Mouse (Mus musculus) liver, embryonic 13.5 days (tissue): ENCODE results near the gene Adam22. TPM values are rescaled to one million over a fixed set of nuclear protein-coding genes. Genes with fewer than 3 reads are reported as not detected.

Source experiments
- ATAC-seq: fragments of 200-750 bp; cut with Nextera tagmentation; 2 replicates; pipeline ENCODE4 v1.8.0; 2017; ENCODE audit warnings: low read depth, mild to moderate bottlenecking, moderate number of reproducible peaks, moderate library complexity
- DNase-seq: peaks from one replicate; pipeline ENCODE4 v3.0.0; 2022
- H3K27ac ChIP-seq: fragments of 300-500 bp; sonication (generic); 2 replicates; pipeline ENCODE4 v1.5.1; 2015; ENCODE audit warnings: moderate library complexity, mild to moderate bottlenecking, inconsistent platforms
- H3K27me3 ChIP-seq: fragments of 300-500 bp; sonication (generic); 2 replicates; pipeline ENCODE4 v1.6.1; 2015; ENCODE audit warnings: mild to moderate bottlenecking, inconsistent platforms
- H3K36me3 ChIP-seq: fragments of 300-500 bp; sonication (generic); 2 replicates; pipeline ENCODE4 v1.6.1; 2015; ENCODE audit warnings: mild to moderate bottlenecking, inconsistent platforms
- H3K4me1 ChIP-seq: fragments of 300-500 bp; sonication (generic); replicated peaks from 2 replicates; pipeline ENCODE4 v1.6.1; 2015; ENCODE audit warnings: inconsistent platforms
- H3K4me2 ChIP-seq: fragments of 300-500 bp; sonication (generic); 2 replicates; pipeline ENCODE4 v1.6.1; 2015; ENCODE audit warnings: inconsistent platforms, mild to moderate bottlenecking, moderate library complexity
- H3K4me3 ChIP-seq: fragments of 300-500 bp; sonication (generic); replicated peaks from 2 replicates; pipeline ENCODE4 v1.5.1; 2015; ENCODE audit warnings: mild to moderate bottlenecking, inconsistent platforms
- H3K9ac ChIP-seq: fragments of 300-500 bp; sonication (generic); 2 replicates; pipeline ENCODE4 v1.6.1; 2015; ENCODE audit warnings: mild to moderate bottlenecking, inconsistent platforms
- H3K9me3 ChIP-seq: fragments of 300-500 bp; sonication (generic); replicated peaks from 2 replicates; pipeline ENCODE4 v1.6.1; 2016; ENCODE audit warnings: inconsistent platforms
- WGBS: fragments of 180-500 bp; shearing (Covaris S2); methylation state at CpG from one replicate; pipeline ENCODE4 v1.1.7; 2015; ENCODE audit not compliant: insufficient replicate concordance; 5-methylcytosine and 5-hydroxymethylcytosine counted together
- polyA plus RNA-seq: library from polyadenylated mRNA; unstranded; fragments of >200 nt; fragmentation: Nextera tagmentation; extraction: Ambion mirVana; gene quantifications from 2 replicates; pipeline ENCODE4 v1.2.1, GENCODE M21; 2015

Adam22 gene
- polyA plus RNA-seq: 0.40 and 0.68 TPM in 2 replicates

GRCm38 (mm10) chr5:8367614-8368327, at the start of gene Adam22:
Gene Adam22, minus strand, starts transcription at chr5:8368160.
- 0 out of 2 replicates have a peak, but pooled peaks have one; percentile 26 for ATAC-seq
- peak; percentile 11 for DNase-seq
- Histone ChIP-seq H3K27ac (no peak within 1 kb of the TSS), H3K4me2 (peak within 1 kb of the TSS; percentile 67), H3K4me3 (peak within 1 kb of the TSS; percentile 55), H3K9ac (peak within 1 kb of the TSS; percentile 22; the same call in 1 of the 2 replicates), H3K4me1 (no peaks in the 10 kb centered on the region), H3K36me3 (no peaks in the 10 kb centered on the region), H3K9me3 (no peaks in the 10 kb centered on the region), H3K27me3 (peaks cover 37% of the 10 kb centered on the region)
- WGBS: 2% methylated on average over 54 of the region's 55 CpGs

- H3K27me3 ChIP-seq: no peaks in the 10 kb centered on the region
- H3K4me3 ChIP-seq: no peak overlapping the region
- ATAC-seq (no peak), DNase-seq (no peak)
- no peak overlapping the region for H3K9ac ChIP-seq
- H3K4me2 ChIP-seq: no peak overlapping the region
- H3K4me1 ChIP-seq: peaks cover 29% of the 10 kb centered on the region
- no peak overlapping the region for H3K27ac ChIP-seq
- H3K9me3 ChIP-seq: no peaks in the 10 kb centered on the region
- H3K36me3 ChIP-seq: peaks cover 70% of the 10 kb centered on the region
- WGBS: 31% methylated on average over 1 of the region's 1 CpGs
Observed at GRCm38 (mm10) chr5:8417443-8417842, 49.5 kb upstream of the Adam22 start.

GRCm38 (mm10) chr5:8416683-8417413, 48.9 kb upstream of the Adam22 start:
- WGBS: 73% methylated on average over 3 of the region's 3 CpGs
- Histone ChIP-seq H3K9me3 (no peaks in the 10 kb centered on the region), H3K9ac (no peak overlapping the region), H3K27me3 (no peaks in the 10 kb centered on the region), H3K4me2 (no peak overlapping the region), H3K4me3 (no peak overlapping the region), H3K36me3 (peaks cover 75% of the 10 kb centered on the region), H3K27ac (no peak overlapping the region), H3K4me1 (peaks cover 29% of the 10 kb centered on the region)
- no peak for DNase-seq
- ATAC-seq: no peak

- Histone ChIP-seq H3K9ac (no peak overlapping the region), H3K27me3 (no peaks in the 10 kb centered on the region), H3K9me3 (no peaks in the 10 kb centered on the region), H3K4me1 (peaks cover 3% of the 10 kb centered on the region), H3K4me2 (no peak overlapping the region), H3K36me3 (peaks cover 79% of the 10 kb centered on the region), H3K4me3 (no peak overlapping the region), H3K27ac (no peak overlapping the region)
- 83% methylated on average over 4 of the region's 4 CpGs for WGBS
- DNase-seq (no peak), ATAC-seq (no peak)
Observed at GRCm38 (mm10) chr5:8408746-8409145, 40.8 kb upstream of the Adam22 start.

GRCm38 (mm10) chr5:8397587-8398249, 29.8 kb upstream of the Adam22 start:
- Histone ChIP-seq H3K36me3 (peaks cover 44% of the 10 kb centered on the region), H3K4me1 (no peaks in the 10 kb centered on the region), H3K27ac (no peak overlapping the region), H3K9ac (no peak overlapping the region), H3K4me3 (no peak overlapping the region), H3K4me2 (no peak overlapping the region), H3K27me3 (no peaks in the 10 kb centered on the region), H3K9me3 (no peaks in the 10 kb centered on the region)
- DNase-seq (no peak), ATAC-seq (no peak)
- WGBS: 89% methylated on average over 13 of the region's 13 CpGs

GRCm38 (mm10) chr5:8393891-8394583, 26.1 kb upstream of the Adam22 start:
- WGBS: 67% methylated on average over 1 of the region's 1 CpGs
- no peak for ATAC-seq
- no peaks in the 10 kb centered on the region for H3K27me3 ChIP-seq
- H3K9me3 ChIP-seq: no peaks in the 10 kb centered on the region
- no peak overlapping the region for H3K4me2 ChIP-seq
- no peak overlapping the region for H3K9ac ChIP-seq
- H3K4me1 ChIP-seq: no peaks in the 10 kb centered on the region
- DNase-seq: no peak
- H3K4me3 ChIP-seq: no peak overlapping the region
- H3K36me3 ChIP-seq: peaks cover 23% of the 10 kb centered on the region
- no peak overlapping the region for H3K27ac ChIP-seq

GRCm38 (mm10) chr5:8374297-8374906, 6.4 kb upstream of the Adam22 start:
- no peaks in the 10 kb centered on the region for H3K36me3 ChIP-seq
- H3K4me3 ChIP-seq: no peak overlapping the region
- H3K9ac ChIP-seq: no peak overlapping the region
- H3K4me2 ChIP-seq: no peak overlapping the region
- H3K4me1 ChIP-seq: no peaks in the 10 kb centered on the region
- DNase-seq: no peak
- 63% methylated on average over 5 of the region's 5 CpGs for WGBS
- H3K9me3 ChIP-seq: no peaks in the 10 kb centered on the region
- 0 out of 2 replicates have a peak, but pooled peaks cover 4% of the 10 kb centered on the region for H3K27me3 ChIP-seq
- H3K27ac ChIP-seq: no peak overlapping the region
- ATAC-seq: no peak

GRCm38 (mm10) chr5:8373415-8373814, 5.5 kb upstream of the Adam22 start:
- WGBS: 60% methylated on average over 4 of the region's 4 CpGs
- peaks cover 11% of the 10 kb centered on the region for H3K27me3 ChIP-seq
- no peaks in the 10 kb centered on the region for H3K9me3 ChIP-seq
- H3K4me3 ChIP-seq: no peak overlapping the region
- H3K9ac ChIP-seq: no peak overlapping the region
- no peak for ATAC-seq
- no peaks in the 10 kb centered on the region for H3K4me1 ChIP-seq
- no peak overlapping the region for H3K4me2 ChIP-seq
- no peak overlapping the region for H3K27ac ChIP-seq
- DNase-seq: no peak
- H3K36me3 ChIP-seq: no peaks in the 10 kb centered on the region

GRCm38 (mm10) chr5:8368781-8369180, 821 bp upstream of the Adam22 start:
- H3K9ac ChIP-seq: no peak overlapping the region
- no peak overlapping the region for H3K27ac ChIP-seq
- no peak overlapping the region for H3K4me3 ChIP-seq
- H3K36me3 ChIP-seq: no peaks in the 10 kb centered on the region
- no peak for ATAC-seq
- H3K27me3 ChIP-seq: peaks cover 37% of the 10 kb centered on the region
- H3K9me3 ChIP-seq: no peaks in the 10 kb centered on the region
- H3K4me1 ChIP-seq: no peaks in the 10 kb centered on the region
- no peak for DNase-seq
- no peak overlapping the region for H3K4me2 ChIP-seq
- 33% methylated on average over 5 of the region's 5 CpGs for WGBS

- Histone ChIP-seq H3K4me3 (peak overlapping the region; percentile 55), H3K27me3 (peaks cover 37% of the 10 kb centered on the region), H3K27ac (no peak overlapping the region), H3K9me3 (no peaks in the 10 kb centered on the region), H3K4me2 (peak overlapping the region; percentile 67), H3K36me3 (no peaks in the 10 kb centered on the region), H3K4me1 (no peaks in the 10 kb centered on the region), H3K9ac (no peak overlapping the region)
- DNase-seq: no peak
- no peak for ATAC-seq
- 38% methylated on average over 7 of the region's 7 CpGs for WGBS
Observed at GRCm38 (mm10) chr5:8368328-8368692, 350 bp upstream of the Adam22 start.
